Mouse (Mus musculus) thymus, adult 2 months (tissue): ENCODE measurements around the gene Etl4.

Source experiments
- CTCF ChIP-seq: fragments of 200-500 bp; IDR thresholded peaks from 2 replicates; pipeline ENCODE4 v1.5.1; 2012; ENCODE audit warnings: mild to moderate bottlenecking, control low read depth, low read length, moderate library complexity, borderline replicate concordance; ENCODE audit not compliant: control insufficient read depth, poor library complexity, insufficient read depth; ENCODE audit errors: extremely low read depth
- POLR2A ChIP-seq: fragments of 200-500 bp; IDR thresholded peaks from 2 replicates; pipeline ENCODE4 v1.6.1; 2012; ENCODE audit warnings: mild to moderate bottlenecking, low read length, control low read depth, moderate library complexity; ENCODE audit not compliant: control insufficient read depth, poor library complexity, insufficient read depth; ENCODE audit errors: extremely low read depth

DNA sequence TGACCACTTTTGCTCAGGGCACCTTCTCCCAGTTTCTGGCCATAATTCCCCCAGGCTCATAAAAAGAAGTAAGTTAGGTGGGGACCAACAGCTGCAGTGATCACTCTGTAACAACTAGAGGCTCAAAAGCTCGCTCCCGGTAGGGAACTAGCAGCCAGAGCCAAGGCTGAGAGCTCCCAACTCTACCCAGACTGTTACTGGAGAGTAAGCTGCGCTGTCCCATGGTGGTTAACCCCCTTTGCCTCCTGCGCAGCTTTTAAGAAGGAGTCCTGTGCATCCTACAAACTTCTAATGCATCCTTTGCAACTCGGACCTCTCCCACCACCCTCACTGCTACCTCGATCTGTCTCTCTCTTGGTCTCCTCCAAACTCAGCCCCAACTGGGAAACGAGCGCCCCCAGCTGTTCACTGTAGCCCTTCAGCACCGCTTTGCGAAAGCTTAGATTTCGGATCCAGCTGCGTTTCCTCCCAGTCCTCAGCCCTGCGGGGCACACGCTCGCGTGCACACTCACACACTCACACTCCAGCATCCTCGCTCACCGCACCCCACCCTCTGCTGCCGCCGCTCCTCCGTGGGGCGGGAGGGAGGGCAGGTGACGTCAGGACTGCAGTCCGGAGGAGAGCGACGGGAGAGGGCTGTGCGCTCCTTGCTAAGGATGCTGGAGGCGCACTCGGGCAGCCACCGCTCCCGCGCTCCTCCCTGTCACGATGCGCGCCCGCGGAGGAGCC lies at the start of gene Etl4:
- TF ChIP-seq CTCF (no peak), POLR2A (no peak)
